Mouse (Mus musculus) CH12.LX (cell line): ENCODE measurements at regions not wholly inside any gene's neighbourhood (a gene's known extent, or its start where the extent isn't known, plus 50 kb on each side); places are given as distances from the start of the nearest gene placed in this dataset.

ENCODE experiments used
- CTCF ChIP-seq, 2 experiments: IDR thresholded peaks in 1 of 2; conservative IDR thresholded peaks in 1 of 2; 2 replicates each; pipeline ENCODE4 v1.5.1; 2011 to 2012; ENCODE audit warnings: low read depth in 2 of 2, low read length in 2 of 2, improper control_type of control experiment in 1 of 2, inconsistent platforms in 1 of 2, mild to moderate bottlenecking in 1 of 2, moderate library complexity in 1 of 2
- ETS1 ChIP-seq: conservative IDR thresholded peaks from 2 replicates; pipeline ENCODE4 v1.6.1; 2012; ENCODE audit warnings: low read depth, mild to moderate bottlenecking, inconsistent platforms, low read length, improper control_type of control experiment, moderate library complexity
- POLR2A ChIP-seq: IDR thresholded peaks from 2 replicates; pipeline ENCODE4 v1.6.1; 2011; ENCODE audit warnings: low read depth, mild to moderate bottlenecking, improper control_type of control experiment, low read length

- TF ChIP-seq POLR2A (no peak), CTCF (conservative IDR thresholded peaks at IDR 0.05 in 1 of 2, IDR thresholded peaks at IDR 0.05 in 1 of 2; ENCODE audit: low read depth in 2 of 2, low read length in 2 of 2) (no peak), ETS1 (no peak)
Observed at GRCm38 (mm10) chr11:112480360-112480759, 301.7 kb upstream of the Sox9 start.
